Mouse (Mus musculus): ENCODE data around the gene Gm16867. TPM values are rescaled to one million over a fixed set of nuclear protein-coding genes. Genes with fewer than 3 reads are reported as not detected.
"Not testable (repeated sequence)": the region's sequence is repeated elsewhere in the genome, so short reads cannot be mapped to it uniquely, and the experiment has no call there.

Gene Gm16867
- polyA plus RNA-seq, 1 experiment from 2014 or later, result not detected

DNA sequence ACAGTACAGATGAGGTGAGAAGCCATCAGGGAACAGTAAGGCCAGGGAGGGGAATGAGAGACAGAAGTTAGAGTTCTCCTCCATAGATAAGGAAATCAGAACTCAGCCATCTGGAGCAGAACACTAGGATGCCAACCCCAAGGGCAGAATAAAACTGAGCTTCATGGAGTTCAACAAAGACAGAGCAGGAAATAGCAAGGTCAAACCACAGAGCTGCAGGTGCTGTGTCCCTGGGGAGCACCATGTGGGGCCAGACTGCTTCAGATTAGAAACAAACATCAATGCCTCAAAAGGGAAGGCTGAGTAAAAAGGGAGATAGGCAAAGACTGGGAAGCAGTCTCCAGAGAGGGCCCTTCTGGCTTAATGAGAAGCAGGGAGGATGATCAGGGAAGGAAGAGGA, 6.9 kb downstream of the Gm16867 start:
- not testable (repeated sequence) for H3K4me3 ChIP-seq; H3K4me2 ChIP-seq (replicated peaks); ATAC-seq (ENCODE audit: low FRiP score, low read depth); H3K9ac ChIP-seq; H3K27me3 ChIP-seq (replicated peaks); H3K9me3 ChIP-seq; H3K4me1 ChIP-seq; H3K27ac ChIP-seq; H3K36me3 ChIP-seq

DNA sequence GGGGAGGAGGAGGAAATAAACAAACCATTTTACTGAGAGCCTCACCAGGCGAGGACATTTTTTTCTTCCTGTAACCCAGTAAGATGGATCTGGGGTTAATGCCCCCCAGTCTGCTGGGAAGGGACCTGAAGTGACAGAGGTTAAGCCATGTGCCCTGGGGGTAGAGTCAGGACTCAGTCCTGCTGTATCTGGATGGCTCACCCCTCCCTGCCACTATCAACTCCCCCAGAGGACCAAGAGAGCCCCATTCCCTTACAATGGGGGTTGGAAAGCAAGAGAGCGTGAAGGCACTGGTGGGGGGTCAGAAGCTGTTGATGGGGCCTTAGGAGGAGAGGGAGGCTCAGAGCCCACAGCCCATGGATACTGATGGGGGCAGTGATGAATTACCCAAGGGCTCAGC, 8.2 kb downstream of the Gm16867 start:
- not testable (repeated sequence) for H3K9ac ChIP-seq; ATAC-seq (ENCODE audit: low FRiP score, low read depth); H3K27ac ChIP-seq; H3K36me3 ChIP-seq; H3K27me3 ChIP-seq (replicated peaks); H3K4me1 ChIP-seq; H3K9me3 ChIP-seq; H3K4me2 ChIP-seq (replicated peaks); H3K4me3 ChIP-seq
- no CpG with 5 or more reads among the region's 2 CpGs for WGBS

DNA sequence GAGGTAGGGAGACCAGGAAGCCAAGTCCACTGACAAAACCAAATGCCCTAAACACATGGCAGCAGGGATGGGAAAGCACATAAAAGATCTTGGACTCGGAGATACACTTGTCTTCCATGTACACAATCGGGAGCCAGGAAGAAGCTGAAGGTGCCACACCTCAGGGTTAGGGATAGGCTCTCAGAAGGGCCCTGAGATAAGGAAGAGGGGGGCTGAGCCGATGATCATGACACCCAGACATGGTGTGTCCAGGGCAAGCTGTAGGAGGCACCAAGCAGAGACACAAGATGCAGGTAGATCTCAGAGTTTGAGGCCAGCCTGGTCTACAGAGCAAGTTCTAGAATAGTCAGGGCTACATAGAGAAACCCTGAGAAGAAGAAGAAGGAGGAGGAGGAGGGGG, 8.6 kb downstream of the Gm16867 start:
- not testable (repeated sequence) for H3K36me3 ChIP-seq; H3K4me1 ChIP-seq; H3K4me2 ChIP-seq (replicated peaks); H3K4me3 ChIP-seq; H3K27me3 ChIP-seq (replicated peaks); H3K9me3 ChIP-seq; ATAC-seq (ENCODE audit: low FRiP score, low read depth); H3K9ac ChIP-seq; H3K27ac ChIP-seq
- no CpG with 5 or more reads among the region's 3 CpGs for WGBS

DNA sequence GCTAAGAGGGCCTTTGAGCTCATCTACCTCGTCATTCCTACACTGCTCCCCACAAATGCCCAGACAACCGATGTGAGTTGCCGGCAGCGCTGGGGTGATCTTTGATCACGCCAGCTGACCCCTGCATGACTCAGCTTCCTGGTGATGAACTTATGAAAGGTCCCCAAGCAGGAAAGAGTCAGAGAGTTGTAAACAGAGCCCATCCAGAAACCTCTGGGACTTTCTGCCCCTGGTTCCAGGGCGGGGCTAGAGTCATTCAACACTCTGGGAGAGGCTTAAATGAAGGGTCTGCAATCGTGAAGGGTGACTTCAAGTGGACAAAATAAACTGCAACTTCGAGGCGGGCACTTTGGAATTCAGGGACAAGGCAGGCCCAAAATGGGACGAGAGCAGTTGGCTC, 15.2 kb downstream of the Gm16867 start:
- H3K9me3 ChIP-seq; H3K36me3 ChIP-seq; ATAC-seq (ENCODE audit: low FRiP score, low read depth); H3K9ac ChIP-seq; H3K27me3 ChIP-seq (replicated peaks); H3K4me2 ChIP-seq (replicated peaks); H3K4me1 ChIP-seq; H3K27ac ChIP-seq; H3K4me3 ChIP-seq: not testable (repeated sequence)
- no CpG with 5 or more reads among the region's 10 CpGs for whole genome bisulfite sequencing

DNA sequence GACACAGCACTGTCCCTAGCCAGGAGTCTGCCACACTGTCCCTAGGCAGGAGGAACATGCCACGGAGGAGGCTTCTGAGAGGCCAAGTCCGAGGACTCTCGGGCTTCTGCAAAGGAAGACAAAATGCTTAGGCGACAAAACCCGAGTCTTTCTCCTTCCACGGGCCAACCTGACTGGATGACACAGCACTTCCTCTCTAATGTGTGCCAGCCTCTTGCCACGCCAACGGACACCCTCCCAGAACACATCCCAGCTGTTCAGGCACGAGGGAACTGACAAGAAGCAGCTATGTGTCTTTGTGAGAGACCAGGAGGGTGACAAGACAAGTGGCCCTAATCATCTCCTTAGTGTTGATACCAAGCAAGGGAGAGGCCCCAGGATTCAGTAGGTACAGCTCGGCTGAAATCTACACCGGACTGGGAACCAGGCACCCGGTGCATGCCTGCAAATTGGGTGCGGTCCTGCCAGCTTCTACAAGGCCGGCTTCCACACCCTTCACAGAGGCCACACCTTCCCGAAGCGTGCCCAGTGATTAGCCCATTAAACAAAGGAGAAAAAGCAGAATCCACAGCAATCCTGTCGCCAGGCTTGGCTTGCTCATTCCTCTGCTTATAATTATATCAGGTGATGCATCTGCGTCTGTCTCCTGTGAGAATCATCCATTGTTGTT, 17.6 kb downstream of the Gm16867 start:
- H3K4me3 ChIP-seq; H3K27ac ChIP-seq; H3K4me1 ChIP-seq; H3K9ac ChIP-seq; H3K9me3 ChIP-seq; H3K36me3 ChIP-seq; H3K4me2 ChIP-seq (replicated peaks); ATAC-seq (ENCODE audit: low FRiP score, low read depth); H3K27me3 ChIP-seq (replicated peaks): not testable (repeated sequence)
- no CpG with 5 or more reads among the region's 18 CpGs for WGBS

DNA sequence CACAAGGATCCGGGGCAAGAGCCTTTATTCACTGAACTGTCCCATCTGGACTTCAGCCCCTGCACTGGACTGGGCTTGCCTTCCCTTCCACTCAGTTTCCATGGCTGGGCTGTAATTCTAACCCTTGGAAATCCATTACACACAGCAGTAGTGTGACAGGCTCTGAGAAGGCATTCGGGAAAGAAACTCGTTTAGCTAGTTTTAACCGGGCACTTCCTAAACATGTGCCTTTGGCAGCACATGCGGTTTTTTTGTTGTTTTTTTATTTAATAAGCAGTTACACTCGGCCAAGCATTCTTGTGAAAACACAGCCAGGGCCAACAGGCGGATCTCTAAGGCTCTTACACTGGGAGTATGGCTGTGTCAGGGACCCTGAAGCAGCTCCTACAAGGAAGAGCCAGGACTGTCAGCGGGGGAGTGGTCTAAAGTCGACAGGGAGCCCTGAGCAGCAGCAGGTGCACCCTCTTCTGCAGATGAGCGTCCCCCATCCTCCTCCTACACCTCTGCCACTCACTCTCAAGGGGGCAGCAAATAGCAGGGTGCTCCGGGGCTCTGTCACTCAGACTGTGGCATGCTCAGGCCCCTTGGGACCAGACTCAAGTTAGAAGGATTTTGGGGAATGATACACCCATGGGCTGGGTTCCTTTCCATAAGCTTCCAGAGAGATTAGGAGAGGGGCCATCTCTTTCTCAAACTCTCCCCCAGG, 29.1 kb downstream of the Gm16867 start:
- H3K9ac ChIP-seq; H3K4me2 ChIP-seq (replicated peaks); H3K4me3 ChIP-seq; H3K36me3 ChIP-seq; H3K27ac ChIP-seq; H3K4me1 ChIP-seq; H3K9me3 ChIP-seq; H3K27me3 ChIP-seq (replicated peaks); ATAC-seq (ENCODE audit: low FRiP score, low read depth): not testable (repeated sequence)
- WGBS, result no CpG with 5 or more reads among the region's 11 CpGs

DNA sequence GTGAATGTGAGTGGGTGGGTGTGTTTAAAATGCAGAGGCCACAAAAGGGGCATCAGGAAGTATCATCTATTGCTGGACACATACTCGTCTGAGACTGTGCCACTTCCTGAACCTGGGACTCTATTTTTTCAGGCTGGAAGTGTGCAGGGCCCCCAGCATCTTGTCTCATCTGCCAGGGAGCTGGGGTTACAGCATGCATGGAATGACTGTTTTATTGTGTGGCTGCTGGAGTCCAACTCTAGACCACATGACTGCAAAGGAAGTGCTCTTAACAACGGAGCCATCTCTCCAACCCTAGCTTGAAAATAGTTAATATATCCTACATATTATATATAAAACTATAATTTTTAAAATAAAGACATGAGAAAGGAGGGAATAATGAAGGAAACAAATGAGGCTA, 29.8 kb downstream of the Gm16867 start:
- not testable (repeated sequence) for H3K4me2 ChIP-seq (replicated peaks); ATAC-seq (ENCODE audit: low FRiP score, low read depth); H3K4me3 ChIP-seq; H3K9me3 ChIP-seq; H3K27me3 ChIP-seq (replicated peaks); H3K36me3 ChIP-seq; H3K27ac ChIP-seq; H3K9ac ChIP-seq; H3K4me1 ChIP-seq
- WGBS, result no CpG with 5 or more reads among the region's 2 CpGs

DNA sequence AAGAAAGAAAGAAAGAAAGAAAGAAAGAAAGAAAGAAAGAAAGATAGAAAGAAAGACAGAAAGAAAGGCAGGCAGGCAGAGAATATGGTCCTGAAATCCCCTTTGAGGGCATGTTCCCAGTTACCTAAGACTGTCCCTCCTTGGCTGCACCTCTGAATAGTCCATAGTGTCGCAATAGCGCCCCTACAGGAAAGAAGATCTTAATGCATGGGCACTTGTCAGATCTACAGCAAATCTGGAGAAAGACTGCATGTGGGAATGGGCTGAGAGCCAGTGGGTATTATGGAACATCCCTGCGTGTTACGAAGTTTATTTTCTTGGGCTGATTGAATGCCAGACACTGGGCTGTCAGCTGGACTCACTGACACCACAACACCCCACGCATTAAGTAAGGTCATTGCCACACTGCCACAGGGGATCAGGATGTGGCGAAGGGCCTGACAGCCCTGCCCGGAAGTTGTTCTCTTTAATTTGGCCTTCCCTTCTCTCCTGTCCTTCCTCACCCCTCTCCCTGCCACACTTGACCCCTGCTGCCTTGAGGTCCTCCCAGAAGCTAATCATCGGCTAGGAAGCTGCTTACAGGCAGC, 32.9 kb downstream of the Gm16867 start:
- not testable (repeated sequence) for H3K4me3 ChIP-seq; H3K4me1 ChIP-seq; H3K9me3 ChIP-seq; H3K27ac ChIP-seq; H3K9ac ChIP-seq; H3K36me3 ChIP-seq; H3K27me3 ChIP-seq (replicated peaks); H3K4me2 ChIP-seq (replicated peaks); ATAC-seq (ENCODE audit: low FRiP score, low read depth)
- no CpG with 5 or more reads among the region's 8 CpGs for WGBS

DNA sequence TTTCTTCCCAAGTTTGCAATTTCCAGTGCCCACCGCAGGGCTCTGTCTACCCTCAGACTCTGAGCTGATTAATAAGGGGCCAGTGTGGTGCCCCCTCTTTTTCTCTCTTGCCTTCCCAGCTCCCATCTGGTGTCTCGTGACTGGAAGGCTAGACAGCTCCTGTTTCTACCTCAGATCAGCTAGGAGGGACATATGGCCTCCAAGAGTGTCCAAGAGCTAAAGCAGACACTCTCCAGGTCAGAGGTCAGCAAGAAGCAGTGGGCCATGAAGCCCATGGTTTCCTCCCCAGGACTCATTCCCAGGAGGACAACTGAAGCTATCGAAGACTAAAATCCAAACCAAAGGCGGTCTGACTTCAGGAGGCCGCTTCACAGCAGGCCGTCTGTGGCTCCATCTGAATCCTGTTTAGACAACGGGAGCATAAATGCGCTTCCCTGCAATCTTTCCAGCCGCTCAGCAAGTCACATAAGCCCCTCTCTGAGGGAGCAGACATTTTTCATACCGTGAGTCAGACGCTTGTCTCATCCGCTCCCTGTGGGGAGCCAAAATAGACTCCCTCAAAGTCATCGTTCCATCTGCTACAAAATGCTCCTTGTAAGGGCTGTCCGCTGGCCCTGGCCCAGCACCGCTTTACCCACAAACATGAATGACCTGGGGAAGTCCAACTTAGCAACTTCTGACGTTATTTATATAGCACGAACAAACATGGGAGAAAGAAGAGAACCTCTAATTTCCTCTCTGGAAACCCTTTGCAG, 35.4 kb downstream of the Gm16867 start:
- H3K4me3 ChIP-seq; H3K27ac ChIP-seq; H3K4me2 ChIP-seq (replicated peaks); H3K36me3 ChIP-seq; H3K27me3 ChIP-seq (replicated peaks); H3K4me1 ChIP-seq; ATAC-seq (ENCODE audit: low FRiP score, low read depth); H3K9me3 ChIP-seq; H3K9ac ChIP-seq: not testable (repeated sequence)
- WGBS, result no CpG with 5 or more reads among the region's 17 CpGs

DNA sequence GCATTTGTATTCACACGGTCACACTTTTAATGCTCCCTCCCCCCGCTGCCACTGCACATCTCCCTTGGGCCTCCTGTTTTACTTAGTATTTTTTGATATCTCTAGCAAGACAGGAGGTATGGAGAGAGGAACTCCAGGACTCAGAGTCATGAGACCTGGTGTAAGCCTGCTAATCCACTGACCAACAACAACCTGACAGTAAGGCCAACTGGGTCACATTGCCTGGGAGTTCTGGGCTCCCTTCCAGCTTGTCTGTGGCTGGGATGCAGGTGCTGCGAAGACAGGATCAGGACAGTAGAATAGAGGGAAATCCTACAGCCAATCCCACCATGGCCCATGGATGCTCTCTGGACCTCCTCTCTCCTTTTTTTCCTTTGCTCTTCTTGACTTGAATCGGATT, 38.7 kb downstream of the Gm16867 start:
- not testable (repeated sequence) for ATAC-seq (ENCODE audit: low FRiP score, low read depth)

DNA sequence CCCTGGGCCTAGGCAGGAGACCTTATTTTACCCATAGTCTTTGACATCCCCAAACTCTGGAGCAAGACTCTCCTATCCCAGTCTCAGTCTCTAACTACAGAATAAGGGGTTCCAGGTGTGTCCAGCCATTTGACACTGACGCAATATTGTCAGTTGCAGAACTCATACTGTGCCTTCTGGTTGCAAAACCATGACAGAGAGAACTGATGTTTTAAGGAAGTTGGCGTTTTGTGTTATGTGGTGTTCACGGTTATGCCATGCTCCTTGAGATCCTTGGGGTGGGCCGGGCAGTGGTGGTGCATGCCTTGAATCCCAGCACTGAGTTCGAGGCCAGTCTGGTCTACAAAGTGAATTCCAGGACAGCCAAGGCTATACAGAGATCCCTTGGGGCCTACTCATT, 45.5 kb downstream of the Gm16867 start:
- H3K36me3 ChIP-seq; H3K4me1 ChIP-seq; H3K4me2 ChIP-seq (replicated peaks); H3K9me3 ChIP-seq; H3K9ac ChIP-seq; H3K27me3 ChIP-seq (replicated peaks); H3K27ac ChIP-seq; H3K4me3 ChIP-seq; ATAC-seq (ENCODE audit: low FRiP score, low read depth): not testable (repeated sequence)
- no CpG with 5 or more reads among the region's 5 CpGs for WGBS

More for the DNA sequence above, 38.7 kb downstream of the Gm16867 start:
- H3K27me3 ChIP-seq (replicated peaks); H3K36me3 ChIP-seq; H3K9me3 ChIP-seq; H3K27ac ChIP-seq; H3K4me3 ChIP-seq; H3K4me1 ChIP-seq; H3K4me2 ChIP-seq (replicated peaks); H3K9ac ChIP-seq: not testable (repeated sequence)
- WGBS, result no CpG with 5 or more reads among the region's 4 CpGs

DNA sequence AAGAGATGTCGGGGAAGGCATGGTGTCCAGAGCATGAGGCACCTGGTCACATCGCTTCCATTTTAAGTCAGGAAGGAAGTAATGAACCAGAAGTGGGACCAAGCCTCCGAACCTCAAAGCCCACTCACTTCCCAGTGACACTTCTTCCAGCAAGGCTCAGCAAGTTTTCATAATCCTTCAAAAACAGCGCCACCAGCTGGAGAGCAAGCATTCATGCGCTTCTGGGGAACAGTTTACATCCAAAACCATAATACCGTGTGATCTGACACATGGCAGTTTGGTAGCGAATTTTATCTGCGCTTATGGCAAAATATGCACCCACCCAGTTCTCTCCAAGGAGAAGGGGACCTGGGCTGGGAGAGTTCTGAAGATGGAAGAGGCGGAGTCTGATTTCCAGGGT, 48.5 kb downstream of the Gm16867 start:
- H3K9me3 ChIP-seq; H3K4me3 ChIP-seq; H3K36me3 ChIP-seq; H3K4me2 ChIP-seq (replicated peaks); H3K27me3 ChIP-seq (replicated peaks); H3K27ac ChIP-seq; ATAC-seq (ENCODE audit: low FRiP score, low read depth); H3K4me1 ChIP-seq; H3K9ac ChIP-seq: not testable (repeated sequence)
- WGBS, result no CpG with 5 or more reads among the region's 9 CpGs

All from neural tube, embryonic 12.5 days (tissue).